Mouse (Mus musculus) midbrain, embryonic 12.5 days (tissue): Measurements from ENCODE around the gene Hat1. TPM values are rescaled to one million over a fixed set of nuclear protein-coding genes. Genes with fewer than 3 reads are reported as not detected.

Experiments
- ATAC-seq: fragments of 200-750 bp; cut with Nextera tagmentation; 2 replicates; pipeline ENCODE4 v1.8.0; 2017; ENCODE audit warnings: low read depth, moderate TSS enrichment, moderate library complexity; ENCODE audit not compliant: low FRiP score
- H3K27ac ChIP-seq: fragments of 300-500 bp; sonication (generic); replicated peaks from 2 replicates; pipeline ENCODE4 v1.5.1; 2016; ENCODE audit warnings: mild to moderate bottlenecking
- H3K27me3 ChIP-seq: fragments of 300-500 bp; sonication (generic); 2 replicates; pipeline ENCODE4 v1.6.1; 2016; ENCODE audit warnings: mild to moderate bottlenecking
- H3K36me3 ChIP-seq: fragments of 300-500 bp; sonication (generic); 2 replicates; pipeline ENCODE4 v1.6.1; 2016
- H3K4me1 ChIP-seq: fragments of 300-500 bp; sonication (generic); 2 replicates; pipeline ENCODE4 v1.6.1; 2016
- H3K4me2 ChIP-seq: fragments of 300-500 bp; sonication (generic); replicated peaks from 2 replicates; pipeline ENCODE4 v1.6.1; 2016; ENCODE audit warnings: mild to moderate bottlenecking, moderate library complexity
- H3K4me3 ChIP-seq: fragments of 300-500 bp; sonication (generic); 2 replicates; pipeline ENCODE4 v1.5.1; 2016; ENCODE audit warnings: mild to moderate bottlenecking
- H3K9ac ChIP-seq: fragments of 300-500 bp; sonication (generic); replicated peaks from 2 replicates; pipeline ENCODE4 v1.6.1; 2016; ENCODE audit warnings: mild to moderate bottlenecking, moderate library complexity
- H3K9me3 ChIP-seq: fragments of 300-500 bp; sonication (generic); 2 replicates; pipeline ENCODE4 v1.6.1; 2016; ENCODE audit warnings: mild to moderate bottlenecking
- WGBS: fragments of 180-500 bp; shearing (Covaris S2); methylation state at CpG from one replicate; pipeline ENCODE4 v1.1.7; 2016; 5-methylcytosine and 5-hydroxymethylcytosine counted together
- polyA plus RNA-seq: library from polyadenylated mRNA; unstranded; fragments of >200 nt; fragmentation: Nextera tagmentation; extraction: Ambion mirVana; gene quantifications from 2 replicates; pipeline ENCODE4 v1.2.1, GENCODE M21; 2016

The Hat1 gene
- polyA plus RNA-seq, 1 experiment from 2014 or later: 137 TPM

- no peak overlapping the region for H3K4me3 ChIP-seq
- no peak overlapping the region for H3K4me2 ChIP-seq
- WGBS: 62% methylated on average over 5 of the region's 5 CpGs
- no peaks in the 10 kb centered on the region for H3K9me3 ChIP-seq
- peaks cover 13% of the 10 kb centered on the region; the same call in 1 of the 2 replicates for H3K27me3 ChIP-seq
- H3K36me3 ChIP-seq: no peaks in the 10 kb centered on the region
- peaks cover 9% of the 10 kb centered on the region; the same call in 1 of the 2 replicates for H3K4me1 ChIP-seq
- H3K27ac ChIP-seq: no peak overlapping the region
- no peak for ATAC-seq
- no peak overlapping the region for H3K9ac ChIP-seq
Measured at GRCm38 (mm10) chr2:71451761-71452160, 63.0 kb downstream of the Hat1 start.

GRCm38 (mm10) chr2:71453161-71453916, 64.6 kb downstream of the Hat1 start, which contains the start of gene Metap1d:
Gene Metap1d, plus strand, starts transcription at chr2:71453276.
- Histone ChIP-seq H3K9me3 (no peaks in the 10 kb centered on the region), H3K9ac (peak within 1 kb of the TSS; percentile 48; the same call in 1 of the 2 replicates), H3K27me3 (peaks cover 13% of the 10 kb centered on the region; the same call in 1 of the 2 replicates), H3K4me2 (peak within 1 kb of the TSS; percentile 81), H3K27ac (no peak within 1 kb of the TSS), H3K4me1 (peaks cover 9% of the 10 kb centered on the region; the same call in 1 of the 2 replicates), H3K36me3 (no peaks in the 10 kb centered on the region), H3K4me3 (peak within 1 kb of the TSS; percentile 64)
- WGBS: 1% methylated on average over 61 of the region's 61 CpGs
- peak; percentile 96 for ATAC-seq

- no peaks in the 10 kb centered on the region for H3K36me3 ChIP-seq
- ATAC-seq: no peak
- H3K9me3 ChIP-seq: no peaks in the 10 kb centered on the region
- no peak overlapping the region for H3K27ac ChIP-seq
- WGBS: 30% methylated on average over 4 of the region's 4 CpGs
- peaks cover 9% of the 10 kb centered on the region; the same call in 1 of the 2 replicates for H3K4me1 ChIP-seq
- peak overlapping the region; percentile 81 for H3K4me2 ChIP-seq
- H3K9ac ChIP-seq: peak overlapping the region; percentile 48; the same call in 1 of the 2 replicates
- H3K27me3 ChIP-seq: peaks cover 13% of the 10 kb centered on the region; the same call in 1 of the 2 replicates
- peak overlapping the region; percentile 64 for H3K4me3 ChIP-seq
Measured at GRCm38 (mm10) chr2:71453917-71454260, 65.1 kb downstream of the Hat1 start.

- H3K9ac ChIP-seq: no peak overlapping the region
- H3K36me3 ChIP-seq: no peaks in the 10 kb centered on the region
- WGBS: 61% methylated on average over 13 of the region's 13 CpGs
- no peak overlapping the region for H3K4me3 ChIP-seq
- H3K27me3 ChIP-seq: no peaks in the 10 kb centered on the region; the same call in 1 of the 2 replicates
- H3K9me3 ChIP-seq: no peaks in the 10 kb centered on the region
- no peak overlapping the region for H3K27ac ChIP-seq
- peaks cover 6% of the 10 kb centered on the region; the same call in 1 of the 2 replicates for H3K4me1 ChIP-seq
- H3K4me2 ChIP-seq: no peak overlapping the region
- no peak for ATAC-seq
Measured at GRCm38 (mm10) chr2:71458624-71459023, 69.9 kb downstream of the Hat1 start.

GRCm38 (mm10) chr2:71459659-71460058, 70.9 kb downstream of the Hat1 start:
- no peak overlapping the region for H3K9ac ChIP-seq
- no peaks in the 10 kb centered on the region; the same call in 1 of the 2 replicates for H3K27me3 ChIP-seq
- no peak overlapping the region for H3K4me3 ChIP-seq
- H3K36me3 ChIP-seq: no peaks in the 10 kb centered on the region
- no peak overlapping the region for H3K27ac ChIP-seq
- no peak overlapping the region for H3K4me2 ChIP-seq
- no peaks in the 10 kb centered on the region; the same call in 1 of the 2 replicates for H3K4me1 ChIP-seq
- H3K9me3 ChIP-seq: no peaks in the 10 kb centered on the region
- WGBS: 88% methylated on average over 1 of the region's 1 CpGs
- ATAC-seq: no peak

DNA sequence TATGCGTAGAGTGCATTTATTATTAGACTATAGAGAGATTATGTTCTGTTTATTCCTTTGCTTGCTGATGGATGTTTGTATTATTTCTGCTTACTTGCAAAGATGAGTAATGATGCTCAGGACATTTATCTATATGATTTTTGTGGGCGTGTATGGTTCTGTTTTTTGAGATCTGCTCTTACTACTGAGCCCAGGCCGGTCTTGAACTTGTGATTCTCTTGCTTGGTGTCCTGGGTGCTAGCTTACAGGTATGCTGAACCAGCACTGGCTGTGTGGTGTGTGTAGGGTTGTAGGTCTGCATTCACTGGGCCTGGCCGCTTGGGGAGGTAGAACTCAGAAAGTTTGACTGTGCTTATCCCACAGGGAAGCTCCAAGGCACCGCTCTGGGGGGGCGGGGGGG, 72.4 kb downstream of the Hat1 start:
- H3K27ac ChIP-seq: no peak overlapping the region
- no peak for ATAC-seq
- no peaks in the 10 kb centered on the region for H3K9me3 ChIP-seq
- 71% methylated on average over 5 of the region's 6 CpGs for WGBS
- no peak overlapping the region for H3K4me2 ChIP-seq
- H3K27me3 ChIP-seq: no peaks in the 10 kb centered on the region; the same call in 1 of the 2 replicates
- H3K36me3 ChIP-seq: no peaks in the 10 kb centered on the region
- H3K4me3 ChIP-seq: no peak overlapping the region
- peaks cover 3% of the 10 kb centered on the region for H3K4me1 ChIP-seq
- H3K9ac ChIP-seq: no peak overlapping the region

DNA sequence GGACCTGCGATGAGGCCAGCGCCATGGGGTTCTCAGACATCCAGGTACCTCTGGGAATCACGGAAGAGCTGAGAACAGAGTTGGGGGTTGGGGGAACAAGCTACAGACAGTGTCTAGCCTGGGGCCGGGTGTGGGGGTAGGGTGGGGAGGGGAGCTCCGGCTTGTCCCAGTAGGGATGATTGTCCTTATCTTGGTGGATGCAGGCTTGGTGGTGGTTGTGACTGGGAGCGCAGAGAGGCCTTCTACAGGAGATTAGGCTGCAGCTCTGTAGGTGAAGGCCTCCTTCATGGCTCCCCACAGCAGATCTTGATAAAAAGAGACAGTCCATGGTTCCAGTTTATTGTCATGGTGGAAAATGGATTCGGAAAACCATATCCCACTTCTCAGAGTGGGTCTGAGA, 72.8 kb downstream of the Hat1 start:
- no peak overlapping the region for H3K4me3 ChIP-seq
- no peaks in the 10 kb centered on the region for H3K9me3 ChIP-seq
- no peak overlapping the region for H3K4me2 ChIP-seq
- no peak overlapping the region for H3K9ac ChIP-seq
- ATAC-seq: no peak
- H3K27ac ChIP-seq: no peak overlapping the region
- H3K27me3 ChIP-seq: no peaks in the 10 kb centered on the region; the same call in 1 of the 2 replicates
- peaks cover 5% of the 10 kb centered on the region for H3K4me1 ChIP-seq
- H3K36me3 ChIP-seq: no peaks in the 10 kb centered on the region
- 69% methylated on average over 7 of the region's 7 CpGs for whole genome bisulfite sequencing

DNA sequence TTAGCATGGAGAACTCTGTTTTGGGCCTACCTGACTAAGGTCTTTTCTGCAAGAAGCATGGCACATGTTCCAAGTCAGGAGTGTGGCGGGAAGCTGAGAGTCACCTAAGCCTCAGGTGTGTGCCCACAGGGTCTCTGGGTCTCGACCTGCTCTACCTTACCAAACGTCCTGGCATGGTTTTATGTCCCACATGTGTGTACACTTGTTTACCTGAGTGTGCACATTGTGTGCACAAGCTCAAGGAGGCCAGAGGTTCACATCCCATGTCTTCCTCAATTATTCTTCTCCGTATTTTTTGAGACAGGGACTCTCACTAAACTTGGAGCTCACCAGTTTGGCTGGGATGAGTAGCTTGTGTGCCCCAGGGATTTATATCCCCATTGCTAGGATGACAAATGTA, 73.3 kb downstream of the Hat1 start:
- H3K4me3 ChIP-seq: no peak overlapping the region
- no peak for ATAC-seq
- whole genome bisulfite sequencing: 83% methylated on average over 4 of the region's 4 CpGs
- no peak overlapping the region for H3K27ac ChIP-seq
- no peaks in the 10 kb centered on the region for H3K36me3 ChIP-seq
- no peaks in the 10 kb centered on the region for H3K9me3 ChIP-seq
- no peaks in the 10 kb centered on the region; the same call in 1 of the 2 replicates for H3K27me3 ChIP-seq
- no peak overlapping the region for H3K9ac ChIP-seq
- H3K4me1 ChIP-seq: peaks cover 5% of the 10 kb centered on the region
- H3K4me2 ChIP-seq: no peak overlapping the region

GRCm38 (mm10) chr2:71462553-71462952, 73.8 kb downstream of the Hat1 start:
- H3K9ac ChIP-seq: no peak overlapping the region
- H3K9me3 ChIP-seq: no peaks in the 10 kb centered on the region
- H3K4me2 ChIP-seq: no peak overlapping the region
- H3K27ac ChIP-seq: no peak overlapping the region
- peaks cover 5% of the 10 kb centered on the region for H3K4me1 ChIP-seq
- no peak for ATAC-seq
- WGBS: 78% methylated on average over 3 of the region's 3 CpGs
- H3K4me3 ChIP-seq: no peak overlapping the region
- H3K36me3 ChIP-seq: no peaks in the 10 kb centered on the region
- H3K27me3 ChIP-seq: no peaks in the 10 kb centered on the region; the same call in 1 of the 2 replicates

DNA sequence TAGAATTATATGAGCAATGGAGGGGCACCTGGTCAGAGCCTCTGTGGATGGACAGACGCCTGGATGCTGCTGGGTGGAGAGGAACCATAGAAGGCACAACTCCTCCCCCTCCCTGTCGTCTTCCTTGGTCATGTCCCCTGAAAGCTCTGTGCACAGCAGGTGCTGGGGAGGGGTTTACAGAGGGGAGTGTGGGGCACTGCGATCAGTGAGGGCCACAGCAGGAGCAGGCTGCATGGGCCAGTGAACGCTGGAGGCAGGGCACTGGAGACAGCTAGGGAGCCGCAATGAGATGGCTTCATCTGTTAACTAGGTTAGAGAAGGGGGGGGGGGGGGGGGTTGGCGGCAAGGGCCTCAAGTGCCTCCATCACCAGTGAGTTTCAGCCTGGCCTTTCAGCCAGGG, 77.3 kb downstream of the Hat1 start:
- Histone ChIP-seq H3K36me3 (no peaks in the 10 kb centered on the region), H3K4me3 (no peak overlapping the region), H3K4me2 (no peak overlapping the region), H3K27me3 (no peaks in the 10 kb centered on the region), H3K9ac (no peak overlapping the region), H3K4me1 (peaks cover 5% of the 10 kb centered on the region), H3K27ac (no peak overlapping the region), H3K9me3 (no peaks in the 10 kb centered on the region)
- ATAC-seq: no peak
- 11% methylated on average over 5 of the region's 6 CpGs for WGBS

- 57% methylated on average over 11 of the region's 11 CpGs for WGBS
- no peaks in the 10 kb centered on the region for H3K9me3 ChIP-seq
- no peak for ATAC-seq
- H3K4me1 ChIP-seq: peaks cover 5% of the 10 kb centered on the region
- H3K27ac ChIP-seq: no peak overlapping the region
- H3K36me3 ChIP-seq: no peaks in the 10 kb centered on the region
- no peaks in the 10 kb centered on the region for H3K27me3 ChIP-seq
- no peak overlapping the region for H3K9ac ChIP-seq
- H3K4me3 ChIP-seq: no peak overlapping the region
- no peak overlapping the region for H3K4me2 ChIP-seq
Measured at GRCm38 (mm10) chr2:71466861-71467450, 78.2 kb downstream of the Hat1 start.

DNA sequence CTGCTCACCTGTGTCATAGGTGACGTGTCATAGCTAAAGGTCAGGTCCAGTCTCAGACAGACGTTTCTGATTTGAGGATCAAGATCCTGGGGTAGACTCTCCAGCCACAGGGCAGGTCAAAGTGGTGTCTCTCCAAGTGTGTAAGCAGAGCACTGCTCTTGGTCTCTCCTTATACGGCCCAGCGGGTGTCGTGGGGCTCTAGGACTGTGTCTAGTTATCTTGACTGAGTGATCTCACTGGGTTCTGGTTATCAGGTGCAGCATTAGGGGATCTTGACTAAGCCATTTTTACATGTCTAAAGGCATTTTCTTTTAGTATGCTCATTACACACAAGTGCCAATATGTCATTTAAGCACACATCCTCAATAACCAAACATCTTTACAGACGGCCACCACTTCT, 82.3 kb downstream of the Hat1 start:
- Histone ChIP-seq H3K9me3 (no peaks in the 10 kb centered on the region), H3K36me3 (no peaks in the 10 kb centered on the region), H3K9ac (no peak overlapping the region), H3K27me3 (no peaks in the 10 kb centered on the region), H3K4me2 (no peak overlapping the region), H3K4me3 (no peak overlapping the region), H3K27ac (no peak overlapping the region), H3K4me1 (peaks cover 3% of the 10 kb centered on the region)
- 90% methylated on average over 6 of the region's 6 CpGs for WGBS
- no peak for ATAC-seq
